Mouse (Mus musculus): ENCODE results near the gene Cenpv. TPM values are rescaled to one million over a fixed set of nuclear protein-coding genes. Genes with fewer than 3 reads are reported as not detected.

Cenpv gene
- total RNA-seq (2017) = 6.1 to 14.6 TPM in 2 of 3 replicates, not detected in the other

DNA sequence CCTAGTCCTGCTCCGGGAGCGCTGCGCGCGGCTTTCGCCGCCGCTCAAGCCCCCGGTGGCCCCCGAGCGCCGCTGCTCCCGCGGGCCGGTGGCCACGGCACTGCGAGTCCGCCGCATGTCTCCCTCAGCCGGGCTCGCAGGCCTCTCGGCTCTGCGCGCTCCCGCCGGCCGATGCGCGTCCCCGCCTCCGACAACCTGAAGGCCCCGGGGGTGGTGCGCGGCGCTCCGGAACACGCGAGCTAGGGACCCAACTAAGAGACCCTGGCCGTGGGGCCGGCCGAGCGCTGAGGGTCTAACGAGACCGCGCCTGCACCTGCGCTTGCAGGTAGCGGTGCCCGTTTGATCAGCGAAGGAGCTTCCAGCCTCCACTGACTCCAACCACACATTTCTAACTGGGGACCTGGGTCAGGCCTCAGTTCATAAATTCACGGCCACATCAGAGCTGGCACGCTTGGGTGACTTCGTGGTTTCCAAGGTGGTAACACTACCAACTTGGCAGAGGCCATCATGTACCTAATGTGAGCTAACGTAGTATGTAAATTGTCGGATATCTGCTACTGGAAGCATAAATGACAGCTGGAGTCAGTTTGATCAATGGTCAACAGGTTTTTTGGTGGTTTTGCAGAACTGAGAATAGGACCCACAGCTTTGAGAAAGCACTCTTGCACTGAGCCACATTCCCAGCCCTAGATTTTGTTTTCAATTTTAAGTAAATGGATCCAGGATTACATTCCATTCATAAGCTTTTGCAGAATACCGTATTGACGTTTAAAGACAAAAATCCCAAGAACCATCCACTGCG is at the start of gene Cenpv:
Gene Cenpv (minus strand): TSS at position 173 of the 802 bp plus-strand sequence.
- peak; percentile 23; the same call in 1 of the 2 replicates for ATAC-seq (replicated peaks; ENCODE audit: insufficient number of reproducible peaks, low FRiP score, low TSS enrichment, poor library complexity, severe bottlenecking)

DNA sequence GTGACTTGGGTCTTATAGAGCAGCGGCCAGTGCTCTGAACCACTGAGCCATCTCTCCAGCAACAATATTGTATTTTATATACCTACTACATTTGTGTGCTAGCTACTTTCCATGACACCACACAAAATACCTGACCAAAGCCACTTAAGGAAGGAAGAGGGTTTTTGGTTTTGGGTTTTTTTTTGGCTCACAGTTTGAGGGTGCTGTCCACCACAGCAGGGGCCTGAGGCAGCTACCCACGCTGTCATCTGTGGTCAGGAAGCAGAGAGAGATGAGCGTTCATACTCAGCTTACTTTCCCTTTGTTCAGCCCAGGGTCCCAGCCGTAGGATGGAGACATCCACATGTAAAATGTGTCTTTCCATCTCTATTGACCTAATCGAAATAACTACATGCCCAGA is 48.0 kb upstream of the Cenpv start:
- ATAC-seq (replicated peaks; ENCODE audit: insufficient number of reproducible peaks, low FRiP score, low TSS enrichment, poor library complexity, severe bottlenecking) = no peak

DNA sequence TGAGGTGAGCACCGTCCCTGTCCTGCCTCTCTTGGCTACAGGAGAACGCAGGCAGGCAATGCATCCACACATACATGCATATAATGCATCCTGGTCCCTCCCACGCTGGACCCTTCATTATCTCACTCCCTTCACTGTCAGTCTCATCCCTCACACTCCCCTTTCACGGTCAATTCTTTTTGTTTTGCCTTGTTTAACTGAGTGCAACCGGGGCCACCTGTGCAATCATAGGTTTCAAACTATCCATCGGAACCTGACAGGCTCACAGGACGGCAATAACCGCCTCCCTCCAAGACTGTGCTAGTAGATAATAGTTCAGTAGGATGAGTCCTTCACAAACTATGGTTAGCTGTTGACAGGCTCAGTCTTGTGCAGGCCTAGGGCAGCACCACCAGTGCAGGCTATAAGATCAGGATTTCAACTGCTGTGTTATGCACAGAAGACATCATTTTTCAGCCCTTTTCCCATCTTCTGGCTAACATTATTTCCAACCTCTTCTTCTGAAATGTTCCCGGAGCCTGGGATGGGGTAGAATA is 45.7 kb upstream of the Cenpv start:
- ATAC-seq (replicated peaks; ENCODE audit: insufficient number of reproducible peaks, low FRiP score, low TSS enrichment, poor library complexity, severe bottlenecking) = 0 out of 2 replicates have a peak, but pooled peaks have one; percentile 19

DNA sequence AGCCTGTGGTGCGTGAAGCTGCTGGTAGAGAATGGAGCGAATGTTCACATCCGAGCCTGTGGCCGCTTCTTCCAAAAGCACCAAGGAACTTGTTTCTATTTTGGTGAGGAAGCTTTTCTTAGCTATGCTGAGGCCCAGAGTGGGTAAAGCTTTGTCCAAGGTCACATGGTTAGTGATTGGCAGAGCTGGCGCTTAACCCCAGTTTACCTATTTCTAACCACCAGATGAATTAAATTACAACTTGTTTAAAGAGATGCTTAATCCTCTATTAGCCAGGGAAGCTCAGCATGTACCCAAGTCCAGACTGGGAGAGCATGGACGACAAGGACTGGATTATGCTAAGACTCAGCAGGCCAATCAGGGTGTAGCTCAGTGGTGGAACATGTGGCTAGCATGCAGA is 44.0 kb upstream of the Cenpv start:
- no peak for ATAC-seq (replicated peaks; ENCODE audit: insufficient number of reproducible peaks, low FRiP score, low TSS enrichment, poor library complexity, severe bottlenecking)

DNA sequence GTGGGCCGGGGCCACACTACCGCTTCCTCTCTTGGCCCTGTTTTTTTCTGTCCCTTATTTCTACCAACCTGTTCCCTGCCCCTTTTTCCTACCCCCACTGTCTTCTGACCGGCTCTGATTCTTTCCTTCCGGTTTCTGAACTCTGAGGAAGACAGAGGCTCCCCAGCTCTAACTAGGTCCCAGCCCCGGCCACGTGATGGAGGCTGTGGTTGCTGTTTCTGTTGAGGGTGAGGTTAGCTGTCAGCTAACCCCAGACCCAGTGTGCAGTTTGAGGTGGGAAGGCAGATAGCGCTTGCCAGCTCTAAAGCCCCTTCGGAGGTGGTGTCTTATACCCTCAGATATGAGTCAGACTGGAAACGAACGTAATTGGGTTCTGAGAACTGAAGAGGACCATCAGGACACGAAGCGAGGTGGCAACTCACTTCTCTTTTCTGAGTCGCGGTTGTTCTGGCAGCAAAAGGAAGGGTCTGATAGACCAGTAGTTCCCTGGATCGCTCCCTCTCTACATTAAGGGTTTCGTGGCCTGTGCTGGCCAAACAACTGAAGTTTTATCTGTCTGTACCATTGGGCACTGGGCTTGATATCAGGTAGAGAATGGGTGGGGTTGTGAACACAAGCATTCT is 37.6 kb upstream of the Cenpv start:
- peak; percentile 63 for ATAC-seq (replicated peaks; ENCODE audit: insufficient number of reproducible peaks, low FRiP score, low TSS enrichment, poor library complexity, severe bottlenecking)

DNA sequence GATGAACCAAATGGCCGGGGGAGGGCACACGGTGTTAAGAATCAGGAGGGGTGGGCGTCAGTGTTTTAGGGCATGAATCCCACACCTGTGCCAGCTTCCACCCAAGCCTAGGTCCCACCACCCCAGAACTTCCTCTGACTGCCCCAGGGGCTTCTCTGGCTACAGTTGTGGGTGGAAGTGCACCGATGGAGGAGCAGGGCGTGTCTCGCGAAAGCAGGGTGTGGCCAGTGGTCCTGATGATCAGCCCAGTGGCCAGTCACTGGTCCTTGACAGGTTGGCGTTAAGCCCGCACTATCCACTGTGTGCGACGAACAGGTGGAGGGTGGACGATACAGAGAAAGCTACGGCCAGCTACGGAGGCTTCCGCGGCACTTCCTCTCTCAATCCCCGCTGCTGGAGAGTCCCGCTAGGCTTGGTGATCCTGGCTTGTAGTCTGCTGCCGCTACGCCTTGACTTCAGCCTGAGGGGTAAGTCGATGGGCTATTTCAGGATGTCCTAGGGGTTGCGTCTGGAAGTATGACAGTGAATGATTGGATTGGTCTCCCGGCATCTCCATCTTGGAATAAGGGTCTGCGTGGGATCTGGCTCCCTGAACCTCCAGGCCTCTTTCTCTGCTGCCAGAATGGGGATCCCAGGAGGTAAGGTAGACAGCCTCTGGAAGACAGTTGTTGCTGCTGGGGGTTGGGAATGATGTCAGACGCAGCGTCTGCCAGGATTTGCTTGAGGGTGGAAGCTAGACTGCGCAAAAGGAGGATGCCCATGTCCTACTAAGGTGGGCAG is 36.8 kb upstream of the Cenpv start:
- peak; percentile 47 for ATAC-seq (replicated peaks; ENCODE audit: insufficient number of reproducible peaks, low FRiP score, low TSS enrichment, poor library complexity, severe bottlenecking)

DNA sequence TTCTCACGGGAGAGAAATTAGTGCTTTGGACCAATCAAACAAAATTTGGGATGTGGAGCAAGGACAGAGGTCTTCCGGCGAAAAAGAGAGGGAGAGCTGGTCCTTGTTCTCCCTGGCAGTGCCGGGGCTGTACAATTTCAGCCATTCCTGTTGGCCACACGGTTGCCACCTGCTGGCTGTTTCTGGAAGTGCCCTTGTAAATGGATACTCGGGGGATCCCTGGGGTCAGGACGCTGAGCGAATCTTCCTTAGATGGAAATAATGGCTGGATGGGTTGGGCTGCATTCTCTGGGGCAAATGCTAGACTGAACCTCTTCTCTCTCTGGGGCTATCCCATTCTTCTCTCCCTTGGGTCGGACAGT is 36.2 kb upstream of the Cenpv start:
- ATAC-seq (replicated peaks; ENCODE audit: insufficient number of reproducible peaks, low FRiP score, low TSS enrichment, poor library complexity, severe bottlenecking) = peak; percentile 67

DNA sequence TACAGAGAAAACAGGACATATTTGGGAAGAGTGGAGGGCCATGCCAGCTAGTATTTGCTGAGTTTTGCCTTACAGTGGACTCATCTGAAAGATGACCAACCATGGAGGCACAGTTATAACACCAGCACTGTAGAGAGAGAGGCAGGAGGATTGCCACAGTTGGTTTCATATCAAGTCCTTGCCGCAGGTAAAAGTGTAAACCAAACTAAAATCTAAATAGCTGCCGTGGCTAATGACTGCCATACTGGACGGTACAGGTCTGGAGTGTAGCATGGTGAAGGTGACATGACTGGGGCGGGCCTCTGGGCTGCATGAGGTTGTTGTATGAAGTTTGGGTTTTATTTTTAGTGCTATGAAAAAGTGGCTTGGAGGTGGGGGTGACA is 35.6 kb upstream of the Cenpv start:
- no peak for ATAC-seq (replicated peaks; ENCODE audit: insufficient number of reproducible peaks, low FRiP score, low TSS enrichment, poor library complexity, severe bottlenecking)

DNA sequence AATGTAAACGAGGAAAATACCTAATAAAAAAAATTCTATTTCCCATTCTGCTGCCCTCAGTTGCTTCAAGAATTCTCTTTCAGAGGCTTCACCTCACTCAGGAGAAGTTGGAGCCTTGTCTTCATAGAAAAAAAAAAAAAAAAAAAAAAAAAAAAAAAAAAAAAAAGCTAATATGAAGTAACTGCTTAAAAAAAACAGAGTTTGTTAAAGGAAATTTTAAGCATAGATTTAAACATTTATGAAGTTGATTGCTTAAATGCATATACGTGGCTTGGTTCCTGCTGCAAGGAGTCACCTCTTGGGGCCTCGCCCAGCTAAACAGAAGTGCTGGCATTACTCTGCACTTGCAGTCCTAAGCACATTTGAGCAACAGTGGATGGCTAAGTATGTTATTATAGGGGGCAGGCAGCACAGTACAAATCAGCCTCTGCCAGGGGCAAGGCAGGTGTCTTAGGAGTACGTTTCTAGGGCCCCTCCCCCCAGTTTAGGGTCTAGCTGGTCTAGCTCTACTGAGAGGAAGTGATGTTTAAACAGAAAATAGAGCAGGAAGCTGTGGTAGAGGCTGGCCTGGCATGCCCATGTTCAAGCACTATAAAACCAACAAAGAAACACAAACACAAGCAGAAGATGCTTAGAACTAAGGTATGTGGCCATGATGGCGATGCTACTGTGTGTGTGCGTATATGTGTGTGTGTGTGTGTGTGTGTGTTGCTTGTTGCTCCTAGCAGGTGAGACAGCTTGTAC is 35.1 kb upstream of the Cenpv start, which contains the start of gene Trpv2:
Gene Trpv2 (plus strand): TSS at position 528 of the 744 bp plus-strand sequence.
- ATAC-seq (replicated peaks; ENCODE audit: insufficient number of reproducible peaks, low FRiP score, low TSS enrichment, poor library complexity, severe bottlenecking) = peak; percentile 28; the same call in 1 of the 2 replicates

DNA sequence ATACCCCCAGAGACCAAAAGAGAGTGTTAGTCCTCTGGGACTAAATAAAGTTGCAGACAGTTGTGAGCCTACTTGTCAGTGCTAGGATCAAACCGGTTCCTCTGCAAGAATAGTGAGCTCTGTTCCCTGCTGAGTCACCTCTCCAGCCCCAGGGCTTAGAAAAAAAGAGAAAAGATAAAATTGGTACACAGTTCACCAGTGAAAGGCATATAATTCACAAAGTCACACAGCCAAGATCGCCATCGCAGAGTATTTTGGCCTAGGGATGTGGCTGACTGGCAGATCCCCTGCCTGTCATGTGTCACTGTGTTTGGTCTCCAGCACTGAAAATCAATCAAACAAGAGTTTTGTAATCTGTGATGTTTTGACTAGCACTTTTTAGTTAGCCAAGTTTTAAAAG is 29.2 kb upstream of the Cenpv start:
- ATAC-seq (replicated peaks; ENCODE audit: insufficient number of reproducible peaks, low FRiP score, low TSS enrichment, poor library complexity, severe bottlenecking) = no peak

DNA sequence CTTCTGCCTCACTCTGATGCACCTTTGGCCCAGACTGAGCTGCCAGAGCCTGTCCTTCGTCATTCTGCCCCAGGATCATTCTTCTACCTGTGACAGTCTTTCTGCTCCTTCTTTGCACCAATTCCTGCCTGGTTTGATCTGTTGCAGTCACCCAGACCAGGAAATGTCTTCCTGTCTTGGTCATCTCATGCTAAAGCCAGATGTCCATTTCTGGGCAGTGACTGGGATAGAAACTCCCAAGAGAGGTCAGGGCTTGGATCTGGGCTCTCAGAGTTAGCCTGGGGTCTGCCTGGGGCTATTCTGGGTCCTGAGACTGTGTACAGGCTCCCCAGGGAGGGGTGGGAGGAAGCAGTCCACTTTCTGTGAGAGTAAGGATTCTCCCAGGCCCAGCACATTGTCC is 27.1 kb upstream of the Cenpv start:
- no peak for ATAC-seq (replicated peaks; ENCODE audit: insufficient number of reproducible peaks, low FRiP score, low TSS enrichment, poor library complexity, severe bottlenecking)

DNA sequence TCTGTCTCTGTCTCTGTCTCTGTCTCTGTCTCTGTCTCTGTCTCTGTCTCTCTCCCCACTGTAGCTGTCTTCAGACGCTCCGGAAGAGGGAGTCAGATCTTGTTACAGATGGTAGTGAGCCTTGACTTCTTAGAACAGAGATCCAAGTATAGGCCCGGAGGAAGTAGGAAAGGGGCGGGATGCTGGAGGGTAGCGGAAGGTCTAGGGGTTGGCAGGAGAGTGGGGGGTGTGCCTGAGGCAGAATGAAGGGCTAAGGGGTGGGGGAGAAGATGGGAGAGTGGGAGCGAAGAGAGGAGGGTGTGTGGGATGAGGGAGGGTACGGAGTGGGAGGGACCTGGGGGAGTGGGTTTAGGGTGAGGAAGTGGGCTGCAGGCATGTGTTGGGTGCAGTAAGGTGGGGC is 26.7 kb upstream of the Cenpv start:
- ATAC-seq (replicated peaks; ENCODE audit: insufficient number of reproducible peaks, low FRiP score, low TSS enrichment, poor library complexity, severe bottlenecking) = no peak

DNA sequence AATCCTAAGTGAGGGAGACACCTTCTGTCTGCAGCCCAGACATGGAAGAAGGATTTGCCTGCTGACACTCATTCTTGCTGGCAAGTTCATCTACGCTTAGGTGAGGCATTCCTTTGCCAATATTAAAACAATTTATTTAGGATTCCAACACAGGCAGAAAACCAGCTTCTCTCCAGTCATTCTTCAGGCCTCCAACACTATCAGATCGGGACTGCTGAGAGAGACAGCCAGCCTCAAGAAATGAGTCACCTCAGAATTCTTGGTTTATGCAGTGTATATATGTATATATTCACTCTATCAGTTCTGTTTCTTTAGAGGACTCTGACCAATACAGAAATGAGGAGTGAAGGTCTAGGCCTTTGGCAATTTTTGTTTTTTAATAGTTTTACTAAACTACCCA is 24.5 kb upstream of the Cenpv start:
- no peak for ATAC-seq (replicated peaks; ENCODE audit: insufficient number of reproducible peaks, low FRiP score, low TSS enrichment, poor library complexity, severe bottlenecking)

DNA sequence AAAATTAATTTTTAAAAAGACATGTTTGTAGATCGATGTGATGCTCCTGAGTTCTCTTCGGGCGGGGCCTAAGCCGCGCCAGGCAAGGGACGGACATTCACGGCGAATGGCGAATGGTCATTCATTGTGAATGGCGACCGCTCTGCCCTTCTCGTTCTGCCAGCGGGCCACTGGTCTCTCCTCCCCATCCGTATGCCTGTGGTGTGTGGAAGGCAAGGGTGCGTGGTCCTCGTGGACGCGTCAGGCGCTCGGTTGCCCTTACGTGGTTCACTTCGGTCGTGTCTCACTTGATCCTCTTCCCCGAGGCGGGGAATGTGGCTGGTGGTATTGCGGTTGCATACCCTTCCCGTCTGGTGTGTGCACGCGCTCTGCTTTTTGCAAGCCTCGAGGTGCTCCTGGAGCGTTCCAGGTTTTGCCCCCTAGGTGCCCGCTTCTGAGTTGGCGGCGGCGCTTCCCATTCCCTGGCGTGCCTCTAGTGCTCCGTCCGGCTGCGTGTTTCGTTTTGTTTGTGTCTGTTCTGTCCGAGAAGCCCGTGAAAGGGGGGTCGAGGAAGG is 21.5 kb upstream of the Cenpv start:
- ATAC-seq (replicated peaks; ENCODE audit: insufficient number of reproducible peaks, low FRiP score, low TSS enrichment, poor library complexity, severe bottlenecking) = peak; percentile 58

DNA sequence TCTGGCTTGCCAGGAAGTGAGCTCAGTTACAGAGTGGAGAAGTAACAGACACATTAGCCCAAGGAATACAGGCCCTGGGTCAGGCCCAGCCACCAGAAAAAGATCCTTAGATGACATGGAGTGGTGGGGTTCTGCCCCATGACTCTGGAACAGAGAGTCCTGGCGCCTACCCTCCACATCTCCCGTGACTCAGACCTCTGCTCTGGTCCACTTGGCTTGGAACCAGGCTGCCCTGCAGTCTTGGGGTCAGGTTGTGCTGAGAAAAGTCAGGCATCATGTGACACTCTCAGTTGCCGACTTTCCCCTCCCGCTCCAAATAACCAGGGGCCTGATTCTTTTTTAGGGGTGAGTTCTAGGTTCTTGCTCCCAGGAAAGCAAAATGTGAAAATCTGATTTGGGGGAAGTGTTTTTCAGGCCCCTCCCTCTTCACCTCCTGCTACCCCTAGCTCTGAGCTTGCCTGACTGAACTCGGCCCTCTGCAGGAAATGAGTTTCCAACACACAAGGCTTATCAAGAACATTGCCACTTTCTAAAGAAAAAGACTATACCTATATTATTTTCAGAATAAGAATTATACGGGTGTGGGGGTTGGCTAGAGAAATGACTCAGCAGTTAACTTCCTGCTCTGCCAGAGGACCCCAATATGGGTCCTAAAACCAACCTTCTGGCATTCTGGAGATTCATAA is 20.0 kb upstream of the Cenpv start:
- no peak for ATAC-seq (replicated peaks; ENCODE audit: insufficient number of reproducible peaks, low FRiP score, low TSS enrichment, poor library complexity, severe bottlenecking)

DNA sequence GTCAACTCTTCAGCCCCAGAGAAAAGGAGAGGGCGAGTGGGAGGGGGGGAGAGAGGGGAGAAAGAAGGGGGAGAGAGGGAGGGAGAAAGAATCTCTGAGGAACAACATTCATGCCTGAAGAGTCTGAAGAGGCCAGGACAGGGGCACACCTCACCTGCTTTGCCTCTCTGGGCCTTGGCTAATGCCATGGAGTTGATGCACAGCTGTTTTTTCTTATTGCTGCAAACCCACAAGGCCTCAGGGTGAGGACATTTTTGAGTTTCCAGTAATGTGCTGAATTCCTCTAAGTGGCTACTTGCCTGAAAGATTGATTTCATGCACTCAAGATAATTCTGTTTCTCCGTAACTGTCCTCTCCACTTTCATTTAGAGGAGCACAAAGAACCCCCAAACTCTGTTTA is 19.1 kb upstream of the Cenpv start:
- no peak for ATAC-seq (replicated peaks; ENCODE audit: insufficient number of reproducible peaks, low FRiP score, low TSS enrichment, poor library complexity, severe bottlenecking)

DNA sequence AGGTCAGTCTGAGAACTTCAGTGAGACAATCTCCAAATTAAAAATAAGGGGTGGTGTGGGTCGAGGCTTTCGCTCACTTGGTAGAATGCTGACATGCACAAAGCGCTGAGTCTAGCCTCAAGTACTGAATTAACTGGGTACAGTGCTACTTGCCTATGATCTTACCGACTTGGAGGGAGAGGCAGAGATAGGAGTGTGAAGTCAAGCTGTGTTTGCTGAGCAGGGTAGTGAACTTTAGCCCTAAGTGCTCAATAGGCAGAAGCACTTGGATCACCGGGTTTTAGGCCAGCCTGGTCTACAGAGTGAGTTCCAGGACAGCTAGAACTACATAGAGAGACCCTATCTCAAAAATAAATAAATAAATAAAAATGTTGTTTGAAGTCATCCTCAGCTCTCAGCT is 18.1 kb upstream of the Cenpv start:
- ATAC-seq (replicated peaks; ENCODE audit: insufficient number of reproducible peaks, low FRiP score, low TSS enrichment, poor library complexity, severe bottlenecking) = no peak

DNA sequence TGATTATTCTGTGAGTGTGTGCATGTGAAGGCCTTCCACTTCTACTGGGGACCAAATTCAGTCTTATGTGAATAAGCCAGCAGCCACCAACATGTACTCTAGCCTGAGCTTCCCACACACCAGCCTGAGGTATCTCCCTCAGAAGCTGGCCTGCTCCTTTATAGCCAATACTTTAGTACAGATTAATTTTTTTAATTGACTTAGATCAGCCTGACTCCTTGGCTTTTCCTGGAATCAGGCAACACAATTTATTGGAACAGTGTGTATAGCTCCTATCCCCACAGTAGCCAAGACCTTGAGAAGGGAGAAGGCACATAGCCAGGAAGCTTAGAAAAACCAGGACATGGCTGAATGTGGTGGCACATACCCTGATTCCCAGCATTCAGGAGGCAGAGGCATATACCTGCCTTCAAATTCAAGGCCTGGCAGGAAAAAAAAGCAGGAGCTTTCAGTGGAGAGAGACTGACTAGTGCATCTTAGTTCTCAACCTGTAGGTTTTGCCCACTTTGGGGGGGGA is 16.9 kb upstream of the Cenpv start:
- no peak for ATAC-seq (replicated peaks; ENCODE audit: insufficient number of reproducible peaks, low FRiP score, low TSS enrichment, poor library complexity, severe bottlenecking)
